18 mouse cellular contexts compared by ENCODE assay signal in the genomic region with DNA sequence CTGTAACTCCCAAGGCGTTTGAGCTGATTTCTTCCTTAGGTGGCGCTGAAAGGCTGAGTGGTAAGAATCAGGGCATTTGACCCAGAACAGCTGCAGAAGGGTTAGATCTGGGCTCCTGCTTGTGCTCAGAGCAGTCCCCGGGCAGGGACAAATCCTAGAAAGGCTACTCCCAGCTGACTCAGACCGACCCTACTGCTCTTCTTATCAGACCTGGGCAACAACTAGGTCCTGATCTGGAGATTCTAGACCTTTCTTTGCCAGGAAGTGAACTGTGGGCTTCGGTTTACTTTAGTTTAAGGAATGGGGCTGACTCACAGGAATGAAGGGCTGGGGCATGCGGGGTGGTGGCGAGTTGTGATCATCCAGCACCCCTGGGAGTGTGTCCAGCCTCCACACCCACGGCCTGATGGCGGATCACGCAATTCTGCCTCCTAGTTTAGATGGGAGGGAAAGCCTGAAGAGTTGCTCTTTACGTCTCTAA. TPM values are rescaled to one million over a fixed set of nuclear protein-coding genes. Genes with fewer than 3 reads are reported as not detected.
DNase-seq lines count a peak whose midpoint lies in the region; ATAC-seq and TF ChIP-seq lines count a peak whose summit lies in the region.
"Had no signal": no experiment of that assay in that cellular context is flagged by ENCODE, and none has a peak within 500 bp of the region (broad histone marks: within the 10 kb centered on the region; RNA-seq: fewer than 3 reads in every experiment).

No protein-coding gene starts in this region.

- ATAC-seq in megakaryocyte progenitor cell, adult 5-6 weeks (replicated peaks; ENCODE audit: poor library complexity), result 0 out of 2 replicates have a peak, but pooled peaks have one; percentile 9
- no peak for ATAC-seq in liver, embryonic 12.5 days
- no peak for ATAC-seq in megakaryocyte, adult 5-6 weeks (ENCODE audit: poor library complexity, severe bottlenecking)

- no peak overlapping the region for H3K4me3 ChIP-seq in heart, adult 2 months
- peak overlapping the region in 1 of 2 experiments; percentile 28; a peak in 1 of 4 replicates for H3K4me3 ChIP-seq in ES-E14 (ENCODE audit: insufficient read depth in 1 of 2, low read depth in 1 of 2, low read length in 2 of 2, poor library complexity in 1 of 2, severe bottlenecking in 1 of 2)
- H3K4me3 ChIP-seq in liver, embryonic 12.5 days, result no peak overlapping the region
- H3K4me3 ChIP-seq: midbrain, embryonic 12.5 days; neural tube, embryonic 13.5 days had no signal

- in situ Hi-C loops in ES-E14 (cut with MboI; ENCODE audit: low sequenced_read_pairs in 2 of 2, unreplicated experiment in 2 of 2), result loop anchor here in 1 of 2 experiments (10.0 kb wide), 1 partner anchor 64 kb away; no protein-coding TSS in a partner anchor

- TF ChIP-seq POLR2A in heart, adult 2 months (IDR thresholded peaks at IDR 0.05; ENCODE audit: insufficient read depth, low read depth, low read length), result no peak

- H3K79me2 ChIP-seq in heart, adult 2 months (replicated peaks; ENCODE audit: control insufficient read depth, insufficient read depth, low read length), result no peaks in the 10 kb centered on the region

- no peaks in the 10 kb centered on the region for H3K27me3 ChIP-seq in heart, adult 2 months (ENCODE audit: control insufficient read depth, insufficient read depth, low read length)
- H3K27me3 ChIP-seq in liver, embryonic 12.5 days (replicated peaks), result no peaks in the 10 kb centered on the region
- H3K27me3 ChIP-seq: midbrain, embryonic 12.5 days; neural tube, embryonic 13.5 days had no signal

- no peak for TF ChIP-seq EP300 in heart, adult 2 months (IDR thresholded peaks at IDR 0.05; ENCODE audit: insufficient read depth, low read depth, low read length)

- no peak for TF ChIP-seq CTCF in heart, adult 2 months (IDR thresholded peaks at IDR 0.05)

- WGBS in heart, adult 2 months, result 31% methylated on average over 11 of the region's 11 CpGs
- 52% methylated on average over 11 of the region's 11 CpGs for WGBS in liver, embryonic 12.5 days (ENCODE audit: insufficient replicate concordance)

- H3K4me1 ChIP-seq in heart, adult 2 months (ENCODE audit: control insufficient read depth, insufficient read depth, low read length), result peaks cover 5% of the 10 kb centered on the region
- H3K4me1 ChIP-seq in ES-E14 (ENCODE audit: control insufficient read depth in 2 of 2, insufficient read depth in 2 of 2, low read length in 2 of 2, poor library complexity in 1 of 2), result peaks cover 6 to 27% of the 10 kb centered on the region in 2 experiments; a peak in 3 of 4 replicates
- peaks cover 12% of the 10 kb centered on the region; the same call in 1 of the 2 replicates for H3K4me1 ChIP-seq in liver, embryonic 12.5 days
- H3K4me1 ChIP-seq: midbrain, embryonic 12.5 days; neural tube, embryonic 13.5 days had no signal

- H3K27ac ChIP-seq in heart, adult 2 months, result 0 out of 2 replicates have a peak overlapping the region, but pooled peaks have one; percentile 15
- peak overlapping the region; percentile 71 for H3K27ac ChIP-seq in ES-E14 (ENCODE audit: insufficient read depth, low read depth, low read length, poor library complexity, severe bottlenecking)
- no peak overlapping the region for H3K27ac ChIP-seq in liver, embryonic 12.5 days
- H3K27ac ChIP-seq: midbrain, embryonic 12.5 days; neural tube, embryonic 13.5 days had no signal

- DNase-seq in heart, adult 2 months, result peak in 1 of 2 experiments; percentile 28
- DNase-seq in heart, postnatal 25 days (ENCODE audit: low spot score), result no peak
- DNase-seq in 3T3-L1 (ENCODE audit: low read depth, low spot score) (peak; percentile 67), ES-E14 (ENCODE audit: low read depth, low spot score) (no peak)
- no peak for DNase-seq in left cerebral cortex, adult 9 months (ENCODE audit: low spot score in 2 of 2)
- DNase-seq: adrenal gland, adult 2 months; left cerebral cortex, postnatal 4 days; right cerebral cortex, postnatal 14 days had no signal

- H3K9me3 ChIP-seq in ES-E14 (ENCODE audit: control insufficient read depth, insufficient read depth, low read depth, low read length), result no peaks in the 10 kb centered on the region
- no peaks in the 10 kb centered on the region for H3K9me3 ChIP-seq in liver, embryonic 12.5 days (replicated peaks)
- H3K9me3 ChIP-seq: midbrain, embryonic 12.5 days; neural tube, embryonic 13.5 days had no signal

- no peak overlapping the region for H3K9ac ChIP-seq in heart, adult 2 months (ENCODE audit: low read depth, low read length)
- peak overlapping the region; percentile 18; the same call in 1 of the 2 replicates for H3K9ac ChIP-seq in ES-E14 (ENCODE audit: insufficient read depth, low read depth, low read length, poor library complexity, severe bottlenecking)
- H3K9ac ChIP-seq in liver, embryonic 12.5 days, result no peak overlapping the region
- H3K9ac ChIP-seq: midbrain, embryonic 12.5 days; neural tube, embryonic 13.5 days had no signal

- H3K4me2 ChIP-seq in liver, embryonic 12.5 days, result no peak overlapping the region
- H3K4me2 ChIP-seq: midbrain, embryonic 12.5 days; neural tube, embryonic 13.5 days had no signal

- intact Hi-C loops in heart, adult 2 months (cut with DNase I), result no loop called here
- intact Hi-C loops in heart, postnatal 25 days (cut with DNase I), result no loop called here

- no peaks in the 10 kb centered on the region for H3K36me3 ChIP-seq in heart, adult 2 months (ENCODE audit: control insufficient read depth, insufficient read depth, low read length)
- no peaks in the 10 kb centered on the region for H3K36me3 ChIP-seq in ES-E14 (ENCODE audit: control insufficient read depth, insufficient read depth, low read length, poor library complexity, severe bottlenecking)
- no peaks in the 10 kb centered on the region for H3K36me3 ChIP-seq in liver, embryonic 12.5 days
- H3K36me3 ChIP-seq: midbrain, embryonic 12.5 days; neural tube, embryonic 13.5 days had no signal

TF ChIP-seq in ES-E14, 5 proteins besides CTCF, POLR2A, EP300 and RAD21:
- TF ChIP-seq HCFC1 (IDR thresholded peaks at IDR 0.05; ENCODE audit: borderline replicate concordance, insufficient read depth, low read length), result no peak

RNA-seq across cellular contexts. Expression of a gene that starts 9.2 kb away (rescaled TPM):
- total RNA-seq in heart, adult 2 months (2021), result 10 to 100 TPM; 17.0 to 22.7 TPM
- 9.6 and 18.2 TPM in 2 replicates for polyA plus RNA-seq in heart, adult 2 months (2012; rRNA removed)
- 10 to 100 TPM; 21.9 to 27.7 TPM for total RNA-seq in heart, postnatal 25 days (2021)
- total RNA-seq in ES-E14 (2012; rRNA removed), result 350 and 387 TPM in 2 replicates
- 16.1 and 16.9 TPM in 2 replicates for total RNA-seq in megakaryocyte progenitor cell, adult 5-6 weeks (2015)
- total RNA-seq in megakaryocyte progenitor cell, adult 5-6 weeks (2017), result 16.7 and 17.1 TPM in 2 replicates
- 7.4 and 8.7 TPM in 2 replicates for polyA plus RNA-seq in liver, embryonic 12.5 days (2016; fragmentation: Nextera tagmentation; extraction: Ambion mirVana)
- total RNA-seq in megakaryocyte, adult 5-6 weeks (2015), result 4.6 and 5.1 TPM in 2 replicates
- total RNA-seq in megakaryocyte, adult 5-6 weeks (2017), result 6.1 and 6.3 TPM in 2 replicates

RNA-seq across cellular contexts. Expression of a gene that starts 17.2 kb away (rescaled TPM):
- not detected for total RNA-seq in heart, adult 2 months (2021)
- polyA plus RNA-seq in heart, adult 2 months (2012; rRNA removed), result not detected in 2 replicates
- not detected for total RNA-seq in heart, postnatal 25 days (2021)
- total RNA-seq in ES-E14 (2012; rRNA removed), result not detected in 2 replicates
- not detected in 2 replicates for total RNA-seq in megakaryocyte progenitor cell, adult 5-6 weeks (2015)
- not detected in 2 replicates for total RNA-seq in megakaryocyte progenitor cell, adult 5-6 weeks (2017)
- polyA plus RNA-seq in liver, embryonic 12.5 days (2016; fragmentation: Nextera tagmentation; extraction: Ambion mirVana), result not detected in 2 replicates
- not detected in 2 replicates for total RNA-seq in megakaryocyte, adult 5-6 weeks (2015)
- not detected in 2 replicates for total RNA-seq in megakaryocyte, adult 5-6 weeks (2017)
- total RNA-seq: adrenal gland, adult 2 months; granulocyte monocyte progenitor cell, adult 5-6 weeks; left cerebral cortex, postnatal 4 days; MEL had no signal
- polyA plus RNA-seq: adrenal gland, adult 2 months; cortical plate, adult 2 months; large intestine, adult 2 months; liver, embryonic 16.5 days; midbrain, embryonic 12.5 days; neural tube, embryonic 13.5 days had no signal

Comparison
In these comparisons a context has a peak if more than half of its experiments do, and no peak if none do; other contexts are left out.
1. RNA of a gene that starts 9.2 kb away (total RNA-seq): 350 to 387 TPM in ES-E14; 21.9 to 27.7 TPM in heart, postnatal 25 days, 17.0 to 22.7 TPM in heart, adult 2 months, 16.1 to 17.1 TPM in megakaryocyte progenitor cell, adult 5-6 weeks and 4.6 to 6.3 TPM in megakaryocyte, adult 5-6 weeks; every median in the first group is over 10 times any median in the second.